Mouse (Mus musculus) spleen, postnatal 14 days (tissue): Measurements from ENCODE around the gene Pde2a.
A peak's percentile ranks its signal among the peaks of the same experiment; 100 is the strongest.

Experiments
- DNase-seq, 2 experiments: peaks; one replicate each; pipeline ENCODE4 v3.0.0; 2021 to 2022; ENCODE audit warnings: low spot score in 2 of 2

Gene Pde2a

DNA sequence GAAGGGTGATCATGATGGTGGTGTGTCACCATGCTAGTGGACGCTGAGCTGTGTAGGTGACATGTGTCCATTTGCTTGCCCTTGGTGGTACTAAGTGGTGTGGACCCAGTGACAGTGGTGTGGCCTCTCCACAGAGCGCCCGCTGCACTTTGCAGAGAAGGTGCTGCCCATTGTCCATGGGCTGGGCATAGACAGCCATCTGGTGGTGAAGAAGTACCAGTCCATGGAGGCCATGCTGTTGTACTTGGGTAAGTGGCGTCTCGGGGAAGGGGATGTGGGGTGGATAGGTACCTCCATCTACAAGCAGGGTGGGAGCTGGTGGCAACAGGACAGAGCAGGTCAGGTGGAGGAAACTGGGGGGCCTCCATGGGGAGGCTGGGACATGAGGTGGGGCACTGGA lies 17.7 kb upstream of the Pde2a start:
- DNase-seq: no peak

- DNase-seq: no peak
Measured at GRCm38 (mm10) chr7:101410267-101410936, 11.1 kb upstream of the Pde2a start, which contains the start of gene Gm45837. TSS of gene Gm45837 (plus strand) at chr7:101410886.

DNA sequence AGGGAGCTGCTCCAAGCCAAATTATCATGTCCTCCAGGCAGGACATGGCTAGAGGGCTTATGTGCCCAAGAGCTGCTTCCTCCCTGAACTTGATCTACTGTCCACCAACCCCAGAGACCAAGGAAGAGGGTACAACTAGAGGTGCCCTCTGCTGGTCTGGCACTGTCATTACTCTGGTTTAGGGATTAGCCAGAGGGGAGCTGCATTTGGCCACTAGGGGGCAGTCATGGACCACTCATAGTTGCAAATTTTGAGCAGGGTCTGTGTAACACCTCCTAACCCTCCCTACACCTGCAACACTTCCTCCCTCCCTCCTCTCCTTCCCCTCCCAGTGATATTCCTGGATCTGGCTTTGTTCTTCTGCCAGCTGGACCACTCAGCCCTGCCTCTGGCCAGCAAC lies 8.7 kb upstream of the Pde2a start:
- DNase-seq: peak; percentile 66 to 84

DNA sequence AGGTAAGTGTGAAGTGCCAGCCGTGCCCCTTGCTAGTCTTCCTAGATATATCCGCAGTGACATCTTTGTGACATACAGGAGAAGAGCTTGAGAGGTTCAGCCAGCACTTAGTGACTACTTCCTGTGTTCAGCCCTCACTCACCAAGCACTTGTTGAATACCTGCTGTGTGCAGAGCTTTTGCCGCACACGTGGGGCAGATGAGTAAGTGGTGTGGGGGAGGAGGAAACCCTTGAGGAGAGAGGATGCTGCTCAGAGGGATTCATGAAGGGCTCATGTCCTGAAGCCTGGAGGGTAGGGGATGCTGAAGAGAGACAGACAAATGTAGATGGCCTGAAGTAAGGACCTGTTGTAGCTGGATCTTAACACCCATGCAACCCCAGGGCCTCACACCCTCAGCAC lies 7.3 kb upstream of the Pde2a start:
- no peak for DNase-seq

DNA sequence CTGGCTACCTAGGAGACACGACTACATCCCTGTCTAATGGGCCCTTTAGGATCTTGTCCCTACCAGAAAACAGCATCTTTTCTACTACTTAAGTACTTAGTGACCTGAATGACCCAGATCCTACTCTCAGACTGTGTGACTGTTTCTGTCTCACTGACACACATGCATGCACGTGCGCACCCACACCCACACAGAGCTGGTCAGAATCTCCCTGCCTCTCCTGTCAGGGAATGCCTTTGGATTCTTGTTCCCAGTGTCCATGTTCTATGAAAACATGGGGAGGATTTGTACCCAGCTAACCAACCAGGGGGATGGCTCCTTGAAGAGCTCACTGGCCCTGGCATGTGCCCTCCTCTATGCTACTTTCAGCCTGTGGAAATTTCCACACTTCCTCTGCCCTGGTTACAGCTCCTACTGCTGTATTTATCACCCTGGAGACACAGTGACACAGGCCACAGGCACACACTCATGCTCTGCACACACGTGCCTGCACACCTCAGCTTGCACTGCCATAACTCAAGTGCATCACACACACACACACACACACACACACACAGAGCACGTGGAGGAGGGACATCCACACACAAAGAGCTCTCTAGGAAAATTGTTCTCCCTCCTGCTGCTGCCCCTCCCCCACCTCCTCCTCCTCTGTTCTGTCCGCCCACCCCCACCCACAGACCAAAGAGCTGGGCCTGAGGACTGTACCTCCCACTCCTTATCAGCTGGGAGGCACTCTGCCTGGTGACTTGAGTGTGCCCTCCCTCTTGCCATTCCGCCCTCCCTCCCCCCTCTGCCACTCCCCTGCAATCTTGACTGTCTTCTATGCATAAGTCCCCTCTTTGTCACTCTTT lies 6.6 kb upstream of the Pde2a start:
- DNase-seq: no peak

DNA sequence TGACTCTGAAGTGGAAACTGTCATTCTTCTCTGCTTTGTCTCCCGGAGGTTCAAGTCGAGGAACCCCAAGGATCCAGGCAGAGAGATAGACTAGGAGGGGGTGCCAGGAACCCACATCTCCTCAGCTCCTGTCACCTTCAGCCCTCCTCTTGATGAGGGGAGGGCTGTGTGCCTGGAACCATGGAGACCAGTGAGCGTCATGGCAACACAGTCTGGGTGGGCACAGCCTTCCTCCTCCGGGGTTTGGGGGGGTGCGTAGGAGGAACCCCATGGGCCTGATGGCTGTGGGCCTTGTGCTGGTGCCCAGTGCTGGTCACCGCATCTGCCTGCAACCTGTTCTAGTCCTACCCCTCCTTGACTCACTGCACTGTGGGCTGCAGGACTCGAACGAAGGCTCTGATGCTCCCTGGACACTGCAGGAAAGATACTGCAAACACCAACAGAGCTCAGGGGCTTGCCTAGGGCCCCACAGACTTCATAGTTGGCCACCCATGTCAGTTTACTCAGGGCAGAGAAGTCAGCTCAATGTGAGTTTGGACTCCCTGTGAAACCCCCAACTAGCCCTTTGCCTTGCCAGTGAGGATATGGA lies 5.9 kb upstream of the Pde2a start:
- no peak for DNase-seq

DNA sequence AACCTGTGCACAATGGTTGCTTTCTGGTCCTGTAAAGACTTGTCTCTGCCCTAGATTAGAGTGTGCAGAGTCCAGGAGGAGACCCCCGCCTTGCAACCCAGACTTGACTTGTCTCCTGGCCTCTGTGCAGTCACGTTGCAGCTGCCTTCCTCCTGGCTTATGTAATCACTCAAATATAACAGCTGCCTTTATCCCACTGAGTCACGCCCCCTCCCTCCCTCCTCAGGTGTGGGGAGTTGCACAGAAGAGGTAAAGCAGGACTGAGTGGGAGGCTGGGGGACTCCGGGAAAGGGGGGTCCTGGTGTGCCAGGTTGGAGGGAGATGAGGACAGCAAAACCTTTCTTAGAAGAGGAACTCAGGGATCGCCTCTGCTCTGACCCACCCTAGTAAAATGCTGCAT lies 5.1 kb upstream of the Pde2a start:
- no peak for DNase-seq

DNA sequence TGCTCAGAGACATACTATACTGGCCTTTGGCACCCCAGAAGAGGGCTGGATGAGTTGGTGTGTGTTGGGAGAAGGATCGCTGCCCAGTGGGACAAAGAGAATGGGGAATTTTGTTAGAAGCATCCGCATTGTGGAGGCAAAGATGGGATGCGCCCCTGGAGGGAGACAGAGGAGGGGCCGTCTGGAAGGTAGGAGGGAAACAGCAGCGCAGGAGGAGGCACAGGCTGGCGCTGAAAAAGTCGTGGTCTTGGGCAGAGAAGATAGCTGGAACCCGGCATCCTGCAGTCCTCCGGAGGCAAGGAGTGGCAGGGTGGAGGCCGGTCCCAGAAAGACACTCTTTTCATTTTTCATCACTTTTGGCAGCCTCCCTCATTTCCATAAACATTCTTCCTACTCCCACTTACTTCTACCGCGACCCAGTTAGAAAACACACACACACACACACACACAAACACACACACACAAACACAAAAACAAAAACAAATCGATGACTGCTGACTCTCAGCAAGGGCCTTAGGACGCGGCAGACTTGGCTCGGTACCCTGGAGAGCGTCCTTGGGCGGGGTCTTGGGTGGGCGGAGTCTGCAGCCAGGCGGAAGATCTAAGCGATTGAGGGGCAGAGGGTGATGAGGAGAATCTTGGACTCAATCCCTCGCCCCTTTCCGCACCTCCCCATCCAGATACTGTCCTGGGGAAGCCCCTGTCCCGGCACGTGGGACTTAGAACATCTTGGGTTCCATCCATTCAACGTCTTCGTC lies 2.3 kb upstream of the Pde2a start:
- DNase-seq: no peak

- no peak for DNase-seq
Measured at GRCm38 (mm10) chr7:101422069-101422468, 578 bp downstream of the Pde2a start.

DNA sequence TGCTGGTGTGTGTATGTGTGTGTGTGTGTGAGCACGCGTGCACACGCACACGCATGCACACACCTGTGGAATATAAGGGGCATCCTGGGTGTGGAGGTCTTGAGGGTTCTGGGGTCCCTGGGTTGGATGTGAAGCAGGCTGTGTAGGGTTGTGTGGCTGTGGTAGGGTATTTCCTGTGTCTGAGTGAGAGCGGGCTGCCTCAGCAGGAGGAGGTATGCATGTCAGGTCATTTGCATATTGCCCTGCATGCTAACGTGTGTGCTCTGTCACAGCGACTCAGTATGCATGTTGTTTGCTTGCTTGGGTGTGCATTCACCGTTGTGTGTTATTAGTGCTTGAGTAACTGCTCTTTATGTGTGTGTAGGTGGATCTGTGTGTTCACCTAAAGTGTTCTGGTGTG lies 1.2 kb downstream of the Pde2a start:
- no peak for DNase-seq

DNA sequence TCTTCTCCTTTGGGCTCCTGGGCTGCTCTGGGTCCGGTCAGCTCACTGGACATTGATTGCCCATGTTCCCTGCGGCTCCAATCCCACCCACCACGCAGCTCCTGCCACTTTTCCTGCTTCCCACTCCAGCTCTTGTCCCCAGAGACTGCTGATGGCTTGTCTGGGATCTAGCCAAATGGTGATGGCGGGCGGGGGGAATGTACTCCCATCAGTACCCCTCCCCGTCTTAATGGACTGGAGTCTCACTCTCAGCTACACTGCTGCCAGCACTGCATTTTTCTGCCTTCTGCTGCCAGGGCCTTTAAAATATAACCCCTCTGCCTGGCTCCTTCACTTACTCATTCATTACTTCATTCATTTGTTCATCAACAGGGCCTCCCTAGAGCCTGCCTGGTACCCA lies 2.5 kb downstream of the Pde2a start:
- no peak for DNase-seq

DNA sequence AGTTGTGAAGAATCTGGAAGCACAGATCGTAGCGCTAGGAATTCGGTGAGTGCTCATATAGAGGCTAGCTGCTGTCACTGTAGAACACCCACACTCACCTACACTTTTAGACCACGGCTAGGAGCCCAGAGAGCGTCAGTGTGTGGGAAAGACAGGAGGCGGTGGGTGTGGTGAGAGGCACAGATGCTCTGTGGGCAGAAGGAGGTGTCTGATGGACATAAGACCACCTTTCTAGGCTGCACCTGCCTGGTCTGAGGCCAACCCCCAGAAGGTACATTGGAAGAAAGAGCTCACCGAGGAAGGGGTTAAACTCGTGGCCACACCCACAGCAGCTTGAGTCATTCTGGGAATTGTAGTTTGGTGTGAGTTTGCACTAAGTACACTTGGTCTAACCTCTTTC lies 5.2 kb downstream of the Pde2a start:
- no peak for DNase-seq

DNA sequence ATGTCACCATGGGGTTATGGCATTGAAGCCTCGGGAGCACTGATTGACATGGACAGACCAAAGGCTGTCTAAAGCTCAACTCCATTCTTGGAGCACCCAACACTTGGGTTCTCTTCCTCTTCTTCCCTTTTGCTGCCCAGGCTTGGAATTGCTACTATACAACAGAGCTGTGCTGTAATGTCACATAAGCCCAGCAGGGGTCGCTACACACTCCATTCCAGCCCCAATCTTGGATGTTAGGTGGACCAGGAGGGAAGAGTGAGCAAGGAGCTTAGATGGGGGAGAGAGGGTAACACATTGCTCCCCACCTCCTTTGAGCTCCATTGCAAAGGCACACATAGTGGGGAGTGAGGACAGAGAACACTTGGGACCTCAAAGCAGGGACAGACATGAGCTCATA lies 6.2 kb downstream of the Pde2a start:
- peak in 1 of 2 experiments; percentile 18 for DNase-seq

- no peak for DNase-seq
Measured at GRCm38 (mm10) chr7:101435038-101435437, 13.5 kb downstream of the Pde2a start.

DNA sequence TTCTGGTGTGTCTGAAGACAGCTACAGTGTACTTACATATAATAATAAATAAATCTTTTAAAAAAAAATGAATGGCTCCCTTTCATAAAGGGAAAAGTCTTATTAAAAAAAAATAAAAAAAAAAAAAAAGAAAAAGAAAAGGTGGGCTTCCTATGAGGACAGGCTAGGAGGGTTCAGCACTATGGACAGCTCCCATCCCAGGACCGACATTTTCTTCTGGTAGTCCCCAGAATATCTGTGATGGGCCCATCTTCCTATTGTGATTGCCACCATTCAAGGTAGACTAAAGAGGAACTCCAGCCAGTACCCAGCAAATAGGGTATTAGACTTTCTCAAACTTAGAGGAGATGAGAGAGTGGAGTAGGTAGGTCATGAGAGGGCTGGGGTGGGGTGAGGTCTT lies 16.4 kb downstream of the Pde2a start:
- DNase-seq: no peak

DNA sequence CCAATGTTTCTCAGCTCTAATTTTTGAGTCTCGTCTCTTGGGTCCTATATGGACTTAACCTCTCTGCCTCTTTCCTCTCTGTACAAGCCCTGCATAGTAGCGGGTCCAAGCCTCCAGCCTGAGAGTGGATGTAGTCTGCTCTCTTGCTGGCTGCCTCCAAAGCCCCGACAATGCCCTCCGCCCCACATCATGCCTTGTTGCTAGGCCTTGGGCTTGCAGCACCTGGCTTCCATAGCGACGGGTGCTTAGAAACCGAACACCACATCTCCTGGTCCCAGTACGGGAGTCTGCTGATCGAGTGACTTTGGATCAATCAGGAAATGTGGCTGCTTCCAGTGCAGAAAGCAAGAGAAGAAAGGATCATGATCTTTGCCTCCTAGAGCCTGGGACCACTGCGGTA lies 21.6 kb downstream of the Pde2a start:
- no peak for DNase-seq

DNA sequence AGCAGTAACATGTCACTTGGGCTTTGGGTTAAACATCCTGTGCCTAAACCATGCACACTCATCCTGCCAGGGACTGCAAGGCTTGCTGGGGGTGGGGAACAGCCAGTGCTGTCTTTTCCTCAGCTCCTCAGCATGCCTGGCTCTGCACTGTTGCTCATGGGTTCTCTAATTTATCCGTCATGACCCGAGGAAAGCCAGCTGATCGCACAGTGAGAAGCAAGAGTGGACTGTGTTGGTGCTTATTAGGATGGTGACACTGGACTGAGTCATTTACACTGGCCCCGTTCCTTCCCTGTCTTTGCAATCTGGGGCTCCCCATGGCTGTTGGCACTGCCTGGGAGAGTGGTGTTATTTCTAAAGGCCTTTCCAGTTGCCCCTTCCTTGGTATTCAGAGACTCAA lies 22.7 kb downstream of the Pde2a start:
- no peak for DNase-seq

GRCm38 (mm10) chr7:101449855-101450254 lies 28.4 kb downstream of the Pde2a start:
- no peak for DNase-seq

- peak; percentile 72 to 85 for DNase-seq
Measured at GRCm38 (mm10) chr7:101450422-101451401, 29.2 kb downstream of the Pde2a start.

- DNase-seq: no peak
Measured at GRCm38 (mm10) chr7:101452669-101453068, 31.2 kb downstream of the Pde2a start.

- DNase-seq: no peak
Measured at GRCm38 (mm10) chr7:101453296-101453695, 31.8 kb downstream of the Pde2a start.
